Comparison of ENCODE assay signal across 8 mouse cellular contexts in the genomic region with DNA sequence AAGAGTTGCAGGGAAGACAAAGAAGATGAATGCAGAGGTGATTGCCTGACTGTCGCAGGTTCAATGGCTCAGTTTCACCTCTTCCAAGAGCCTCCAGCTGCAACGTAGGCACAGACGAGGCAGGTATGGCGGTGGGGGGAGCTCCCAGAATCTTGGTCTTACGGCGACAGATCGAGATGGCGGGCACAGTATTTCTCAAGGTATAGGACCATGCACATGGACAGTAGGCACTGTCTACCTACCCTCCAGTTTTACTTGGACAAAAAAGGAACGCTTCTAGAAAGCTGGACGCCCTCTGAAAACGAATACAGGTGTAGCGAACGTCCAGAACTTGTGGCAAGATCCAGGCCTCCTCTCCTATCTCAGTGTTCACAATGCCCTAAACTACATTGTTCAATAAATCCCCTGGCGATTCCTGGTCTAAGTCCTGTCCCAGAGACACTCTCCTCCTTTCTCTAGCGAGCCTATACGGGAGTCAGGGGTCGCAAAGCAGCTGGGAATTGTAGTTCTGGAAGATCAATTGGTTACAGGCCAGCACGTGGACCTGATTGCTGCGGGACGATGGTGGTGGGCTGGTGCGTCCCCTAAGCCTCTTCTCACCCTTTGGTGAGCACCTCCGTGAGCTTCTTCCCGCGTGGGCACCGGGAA. TPM values are rescaled to one million over a fixed set of nuclear protein-coding genes. Genes with fewer than 3 reads are reported as not detected.
DNase-seq lines count a peak whose midpoint lies in the region; ATAC-seq and TF ChIP-seq lines count a peak whose summit lies in the region.

No protein-coding gene starts in this region.

- peak; percentile 24; the same call in 1 of the 2 replicates for TF ChIP-seq POLR2A in brain, embryonic 14.5 days (IDR thresholded peaks at IDR 0.05; ENCODE audit: borderline replicate concordance, extremely low read depth, insufficient read depth, insufficient read length, poor library complexity, severe bottlenecking)

- TF ChIP-seq CTCF in layer of hippocampus, adult 2 months (conservative IDR thresholded peaks at IDR 0.05): no peak; the same call in 1 of the 2 replicates
- no peak for TF ChIP-seq CTCF in brain, embryonic 14.5 days (IDR thresholded peaks at IDR 0.05; ENCODE audit: borderline replicate concordance, extremely low read depth, insufficient read depth, insufficient read length)
- no peak for TF ChIP-seq CTCF in intestine, postnatal 0 days (IDR thresholded peaks at IDR 0.05; ENCODE audit: low read depth)

- H3K9me3 ChIP-seq in forebrain, embryonic 13.5 days (replicated peaks): no peaks in the 10 kb centered on the region
- H3K9me3 ChIP-seq in intestine, postnatal 0 days (ENCODE audit: control insufficient read depth): no peaks in the 10 kb centered on the region
- H3K9me3 ChIP-seq in liver, embryonic 15.5 days (replicated peaks): no peaks in the 10 kb centered on the region
- H3K9me3 ChIP-seq in neural tube, embryonic 13.5 days: no peaks in the 10 kb centered on the region

- peak overlapping the region; percentile 78 for H3K9ac ChIP-seq in forebrain, embryonic 13.5 days
- peak overlapping the region; percentile 45 for H3K9ac ChIP-seq in intestine, postnatal 0 days (ENCODE audit: low read depth, low read length)
- peak overlapping the region; percentile 59 for H3K9ac ChIP-seq in liver, embryonic 15.5 days
- peak overlapping the region; percentile 80 for H3K9ac ChIP-seq in neural tube, embryonic 13.5 days

- DNase-seq in layer of hippocampus, adult 2 months (ENCODE audit: low spot score in 2 of 2): peak; percentile 72 to 85
- no peak for DNase-seq in layer of hippocampus, postnatal 36 days
- DNase-seq in brain, embryonic 14.5 days (ENCODE audit: low read depth): peak; percentile 97
- no peak for DNase-seq in Muller cell, postnatal 12 days (ENCODE audit: inconsistent ontology term)

- ATAC-seq in forebrain, embryonic 13.5 days: peak; percentile 92
- peak; percentile 91 for ATAC-seq in intestine, postnatal 0 days
- ATAC-seq in liver, embryonic 15.5 days (ENCODE audit: insufficient read depth): peak; percentile 83
- peak; percentile 94 for ATAC-seq in neural tube, embryonic 13.5 days (ENCODE audit: low read depth)

- H3K4me3 ChIP-seq in layer of hippocampus, adult 2 months: peak overlapping the region; percentile 60
- peak overlapping the region; percentile 66 for H3K4me3 ChIP-seq in forebrain, embryonic 13.5 days
- peak overlapping the region; percentile 86 for H3K4me3 ChIP-seq in intestine, postnatal 0 days (ENCODE audit: low read depth, low read length)
- H3K4me3 ChIP-seq in liver, embryonic 15.5 days (replicated peaks): peak overlapping the region; percentile 77
- peak overlapping the region; percentile 64 for H3K4me3 ChIP-seq in neural tube, embryonic 13.5 days

- H3K36me3 ChIP-seq in forebrain, embryonic 13.5 days (ENCODE audit: poor library complexity, severe bottlenecking): peaks cover 25% of the 10 kb centered on the region
- peaks cover 26% of the 10 kb centered on the region for H3K36me3 ChIP-seq in intestine, postnatal 0 days (ENCODE audit: control insufficient read depth, insufficient read depth)
- peaks cover 30% of the 10 kb centered on the region for H3K36me3 ChIP-seq in liver, embryonic 15.5 days (replicated peaks)
- peaks cover 30% of the 10 kb centered on the region for H3K36me3 ChIP-seq in neural tube, embryonic 13.5 days

- H3K4me1 ChIP-seq in forebrain, embryonic 13.5 days: peaks cover 8% of the 10 kb centered on the region
- no peaks in the 10 kb centered on the region for H3K4me1 ChIP-seq in intestine, postnatal 0 days (replicated peaks; ENCODE audit: control insufficient read depth, insufficient read depth, low read length)
- peaks cover 24% of the 10 kb centered on the region for H3K4me1 ChIP-seq in liver, embryonic 15.5 days (replicated peaks)
- peaks cover 22% of the 10 kb centered on the region for H3K4me1 ChIP-seq in neural tube, embryonic 13.5 days (replicated peaks)

- 3% methylated on average over 25 of the region's 25 CpGs for WGBS in forebrain, embryonic 13.5 days
- WGBS in intestine, postnatal 0 days: 3% methylated on average over 25 of the region's 25 CpGs
- 2% methylated on average over 25 of the region's 25 CpGs for WGBS in liver, embryonic 15.5 days (ENCODE audit: insufficient replicate concordance)
- 3% methylated on average over 25 of the region's 25 CpGs for WGBS in neural tube, embryonic 13.5 days

- no peaks in the 10 kb centered on the region for H3K27me3 ChIP-seq in forebrain, embryonic 13.5 days
- no peaks in the 10 kb centered on the region for H3K27me3 ChIP-seq in intestine, postnatal 0 days (replicated peaks; ENCODE audit: control insufficient read depth, insufficient read depth, low read length)
- no peaks in the 10 kb centered on the region for H3K27me3 ChIP-seq in liver, embryonic 15.5 days
- no peaks in the 10 kb centered on the region for H3K27me3 ChIP-seq in neural tube, embryonic 13.5 days

- peak overlapping the region; percentile 93 for H3K27ac ChIP-seq in layer of hippocampus, adult 2 months
- peak overlapping the region; percentile 52 for H3K27ac ChIP-seq in forebrain, embryonic 13.5 days
- H3K27ac ChIP-seq in intestine, postnatal 0 days (ENCODE audit: low read depth, low read length): peak overlapping the region; percentile 35; the same call in 1 of the 2 replicates
- H3K27ac ChIP-seq in liver, embryonic 15.5 days (replicated peaks): peak overlapping the region; percentile 69
- H3K27ac ChIP-seq in neural tube, embryonic 13.5 days (replicated peaks): peak overlapping the region; percentile 86

- peak overlapping the region; percentile 72 for H3K4me2 ChIP-seq in forebrain, embryonic 13.5 days
- H3K4me2 ChIP-seq in intestine, postnatal 0 days (replicated peaks; ENCODE audit: low read depth): peak overlapping the region; percentile 86
- H3K4me2 ChIP-seq in liver, embryonic 15.5 days: peak overlapping the region; percentile 88
- peak overlapping the region; percentile 83 for H3K4me2 ChIP-seq in neural tube, embryonic 13.5 days

RNA-seq across cellular contexts. Expression of gene Clpp, which starts 0.5 kb away (rescaled TPM):
- total RNA-seq in layer of hippocampus, adult 2 months (2021): 10 to 100 TPM; 70.3 to 71.1 TPM
- total RNA-seq in layer of hippocampus, postnatal 36 days (2021): 10 to 100 TPM; 67.4 to 70.4 TPM
- polyA plus RNA-seq in brain, embryonic 14.5 days (2012; rRNA removed): 151 and 219 TPM in 2 replicates
- 171 and 183 TPM in 2 replicates for polyA plus RNA-seq in forebrain, embryonic 13.5 days (2015; fragmentation: Nextera tagmentation; extraction: Ambion mirVana)
- 77.5 and 78.0 TPM in 2 replicates for polyA plus RNA-seq in intestine, postnatal 0 days (2015; fragmentation: Nextera tagmentation; extraction: Ambion mirVana)
- 67.8 and 75.8 TPM in 2 replicates for polyA plus RNA-seq in liver, embryonic 15.5 days (2015; fragmentation: Nextera tagmentation; extraction: Ambion mirVana)
- polyA plus RNA-seq in neural tube, embryonic 13.5 days (2015; fragmentation: Nextera tagmentation; extraction: Ambion mirVana): 152 and 161 TPM in 2 replicates

RNA-seq across cellular contexts. Expression of gene Alkbh7, which starts 7.5 kb away (rescaled TPM):
- 10 to 100 TPM; 23.9 to 24.0 TPM for total RNA-seq in layer of hippocampus, adult 2 months (2021)
- 10 to 100 TPM; 20.1 to 26.4 TPM for total RNA-seq in layer of hippocampus, postnatal 36 days (2021)
- 30.2 and 40.4 TPM in 2 replicates for polyA plus RNA-seq in brain, embryonic 14.5 days (2012; rRNA removed)
- 41.0 and 41.2 TPM in 2 replicates for polyA plus RNA-seq in forebrain, embryonic 13.5 days (2015; fragmentation: Nextera tagmentation; extraction: Ambion mirVana)
- 25.7 and 28.7 TPM in 2 replicates for polyA plus RNA-seq in intestine, postnatal 0 days (2015; fragmentation: Nextera tagmentation; extraction: Ambion mirVana)
- 15.4 and 17.0 TPM in 2 replicates for polyA plus RNA-seq in liver, embryonic 15.5 days (2015; fragmentation: Nextera tagmentation; extraction: Ambion mirVana)
- polyA plus RNA-seq in neural tube, embryonic 13.5 days (2015; fragmentation: Nextera tagmentation; extraction: Ambion mirVana): 42.3 and 45.9 TPM in 2 replicates

RNA-seq across cellular contexts. Expression of gene Acer1, which starts 7.7 kb away (rescaled TPM):
- total RNA-seq in layer of hippocampus, adult 2 months (2021): not detected
- total RNA-seq in layer of hippocampus, postnatal 36 days (2021): not detected
- polyA plus RNA-seq in brain, embryonic 14.5 days (2012; rRNA removed): 0.18 TPM in 1 of 2 replicates, not detected in the other
- not detected in 2 replicates for polyA plus RNA-seq in forebrain, embryonic 13.5 days (2015; fragmentation: Nextera tagmentation; extraction: Ambion mirVana)
- polyA plus RNA-seq in intestine, postnatal 0 days (2015; fragmentation: Nextera tagmentation; extraction: Ambion mirVana): 0.44 and 0.65 TPM in 2 replicates
- not detected in 2 replicates for polyA plus RNA-seq in liver, embryonic 15.5 days (2015; fragmentation: Nextera tagmentation; extraction: Ambion mirVana)
- polyA plus RNA-seq in neural tube, embryonic 13.5 days (2015; fragmentation: Nextera tagmentation; extraction: Ambion mirVana): not detected in 2 replicates

RNA-seq across cellular contexts. Expression of gene Pspn, which starts 10.2 kb away (rescaled TPM):
- not detected for total RNA-seq in layer of hippocampus, adult 2 months (2021)
- not detected for total RNA-seq in layer of hippocampus, postnatal 36 days (2021)
- 0.28 and 0.33 TPM in 2 replicates for polyA plus RNA-seq in brain, embryonic 14.5 days (2012; rRNA removed)
- 0.43 TPM in 1 of 2 replicates, not detected in the other for polyA plus RNA-seq in forebrain, embryonic 13.5 days (2015; fragmentation: Nextera tagmentation; extraction: Ambion mirVana)
- polyA plus RNA-seq in intestine, postnatal 0 days (2015; fragmentation: Nextera tagmentation; extraction: Ambion mirVana): not detected in 2 replicates
- polyA plus RNA-seq in liver, embryonic 15.5 days (2015; fragmentation: Nextera tagmentation; extraction: Ambion mirVana): not detected in 2 replicates
- 0.47 TPM in 1 of 2 replicates, not detected in the other for polyA plus RNA-seq in neural tube, embryonic 13.5 days (2015; fragmentation: Nextera tagmentation; extraction: Ambion mirVana)

RNA-seq across cellular contexts. Expression of gene Gtf2f1, which starts 21.5 kb away (rescaled TPM):
- total RNA-seq in layer of hippocampus, adult 2 months (2021): 10 to 100 TPM; 61.2 to 63.2 TPM
- total RNA-seq in layer of hippocampus, postnatal 36 days (2021): 10 to 100 TPM; 54.5 to 59.1 TPM
- 57.1 and 64.6 TPM in 2 replicates for polyA plus RNA-seq in brain, embryonic 14.5 days (2012; rRNA removed)
- polyA plus RNA-seq in forebrain, embryonic 13.5 days (2015; fragmentation: Nextera tagmentation; extraction: Ambion mirVana): 77.6 and 85.6 TPM in 2 replicates
- polyA plus RNA-seq in intestine, postnatal 0 days (2015; fragmentation: Nextera tagmentation; extraction: Ambion mirVana): 43.3 and 43.5 TPM in 2 replicates
- polyA plus RNA-seq in liver, embryonic 15.5 days (2015; fragmentation: Nextera tagmentation; extraction: Ambion mirVana): 46.8 and 48.8 TPM in 2 replicates
- 72.5 and 72.9 TPM in 2 replicates for polyA plus RNA-seq in neural tube, embryonic 13.5 days (2015; fragmentation: Nextera tagmentation; extraction: Ambion mirVana)

Comparison
In these comparisons a context has a peak if more than half of its experiments do, and no peak if none do; other contexts are left out.
1. DNase-seq: peak in layer of hippocampus, adult 2 months (2 of 2) and brain, embryonic 14.5 days (single experiment); none in layer of hippocampus, postnatal 36 days (0 of 2) and Muller cell, postnatal 12 days (single experiment).
2. H3K27ac ChIP-seq: peak in every context shown above with its lines; median percentile 93 in layer of hippocampus, adult 2 months; 86 in neural tube, embryonic 13.5 days; 69 in liver, embryonic 15.5 days; 52 in forebrain, embryonic 13.5 days; 35 in intestine, postnatal 0 days.
3. Peak in every context shown above with its lines, with median percentiles within 50 percentile points of each other: H3K4me3 ChIP-seq, ATAC-seq, H3K4me2 ChIP-seq and H3K9ac ChIP-seq.